Mouse (Mus musculus) hematopoietic stem cell, adult 5-6 weeks (primary cell): ENCODE results near the gene Shroom1. TPM values are rescaled to one million over a fixed set of nuclear protein-coding genes. Genes with fewer than 3 reads are reported as not detected.

ENCODE experiments used
- ATAC-seq, 2 experiments: fragments of 125-278 bp in 1 of 2; replicated peaks in 1 of 2; 2 replicates each; pipeline ENCODE4 v1.8.0; 2016 to 2017; ENCODE audit warnings: inconsistent platforms in 2 of 2, mild to moderate bottlenecking in 2 of 2, moderate number of reproducible peaks in 2 of 2, low read depth in 1 of 2, moderate TSS enrichment in 1 of 2; ENCODE audit not compliant: low FRiP score in 2 of 2, poor library complexity in 2 of 2, severe bottlenecking in 2 of 2, insufficient read depth in 1 of 2, low TSS enrichment in 1 of 2
- total RNA-seq: library from RNA; stranded (forward); fragments of 172-1452, 232-1000 nt; gene quantifications from 2 replicates; pipeline ENCODE4 v1.2.3, GENCODE M21; 2017

Gene Shroom1
- total RNA-seq, 1 experiment from 2014 or later: not detected

- 0 out of 4 replicates have a peak, but pooled peaks of 1 of the 2 experiments have one; percentile 3 for ATAC-seq
Measured at GRCm38 (mm10) chr11:53469294-53469967, 12.4 kb downstream of the Shroom1 start.

- ATAC-seq: peak; percentile 85 to 88
Measured at GRCm38 (mm10) chr11:53469968-53470695, 13.1 kb downstream of the Shroom1 start, which contains the start of gene Gm9837. Gene Gm9837 (minus strand): TSS chr11:53470479.

GRCm38 (mm10) chr11:53472709-53473108 lies 15.7 kb downstream of the Shroom1 start:
- no peak for ATAC-seq

- ATAC-seq: no peak
Measured at GRCm38 (mm10) chr11:53475620-53476019, 18.6 kb downstream of the Shroom1 start.

- ATAC-seq: no peak
Measured at GRCm38 (mm10) chr11:53477833-53478232, 20.8 kb downstream of the Shroom1 start.

DNA sequence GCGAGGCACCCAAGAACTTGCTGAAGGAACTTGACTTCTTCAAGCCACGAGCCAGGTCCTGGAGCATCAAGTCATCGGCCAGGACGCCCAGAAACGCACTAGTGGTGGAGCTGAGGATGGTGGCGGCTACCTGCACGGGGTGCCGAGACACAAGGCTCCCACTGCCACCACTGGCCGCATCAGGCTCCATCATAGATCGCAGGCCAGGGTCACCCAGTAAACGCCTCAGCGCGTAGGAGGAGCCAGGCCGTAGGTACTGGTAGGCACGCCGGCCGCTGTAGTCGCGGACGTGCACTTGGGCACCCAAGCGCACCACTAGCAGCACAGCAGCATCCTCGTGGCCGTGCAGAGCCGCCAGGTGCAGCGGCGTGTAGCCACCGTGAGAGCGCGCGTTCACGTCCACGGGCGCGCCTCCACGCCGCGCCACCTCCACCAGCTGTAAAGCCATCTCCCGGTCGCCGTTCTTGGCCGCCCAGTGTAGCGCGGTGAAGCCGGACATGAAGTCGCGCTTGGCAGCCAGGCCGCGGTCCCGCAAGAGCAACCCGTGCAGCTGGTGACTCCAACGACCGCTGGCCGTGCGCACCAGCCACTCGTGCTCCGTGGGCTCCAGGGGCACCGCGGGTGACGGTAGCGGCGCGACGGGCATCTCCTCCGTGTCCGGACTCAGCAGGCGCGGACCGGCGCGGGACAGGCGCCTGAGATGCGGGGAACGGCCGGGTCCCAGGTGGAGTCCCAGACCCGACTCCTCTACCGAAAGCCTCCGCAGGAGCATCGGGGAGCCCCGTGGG lies 21.6 kb downstream of the Shroom1 start:
- no peak for ATAC-seq

DNA sequence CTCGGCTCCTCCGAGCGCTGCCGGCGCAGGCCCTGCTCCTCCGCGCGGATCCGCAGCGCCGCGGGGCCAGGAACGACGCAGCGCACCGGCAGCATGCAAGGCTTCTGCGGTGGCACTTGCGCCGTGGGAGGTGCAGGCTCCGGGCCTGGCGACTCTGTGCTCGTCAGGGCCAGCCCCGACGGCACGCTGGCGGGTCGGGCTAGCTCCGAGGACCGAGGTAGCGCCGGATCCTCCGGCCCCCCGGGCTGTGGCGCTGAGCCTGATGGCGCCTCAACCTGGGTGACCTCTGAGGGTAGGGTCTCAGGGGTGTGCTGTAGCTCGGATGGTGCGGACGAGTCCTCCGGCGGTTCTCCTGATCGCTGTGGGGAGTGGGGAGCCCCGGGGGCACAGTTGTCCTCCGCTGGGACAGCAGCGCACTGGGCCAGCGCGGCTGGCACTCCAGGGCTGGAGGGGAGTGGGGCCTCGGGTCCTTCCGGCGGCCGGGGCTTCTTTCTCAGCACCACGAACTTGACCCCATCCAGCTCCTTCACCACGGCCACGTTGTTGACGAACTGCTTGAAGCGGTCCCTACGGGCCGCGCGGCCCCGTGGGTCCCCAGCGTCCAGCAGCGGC lies 22.3 kb downstream of the Shroom1 start:
- ATAC-seq: no peak

GRCm38 (mm10) chr11:53479783-53480301 lies 22.8 kb downstream of the Shroom1 start, which contains the start of the genes Gm9945 and Sowaha:
Gene Gm9945 (plus strand): TSS chr11:53480166.
Gene Sowaha (minus strand): TSS chr11:53480274.
- ATAC-seq: peak in 1 of 2 experiments; percentile 27; a peak in 2 of 4 replicates

DNA sequence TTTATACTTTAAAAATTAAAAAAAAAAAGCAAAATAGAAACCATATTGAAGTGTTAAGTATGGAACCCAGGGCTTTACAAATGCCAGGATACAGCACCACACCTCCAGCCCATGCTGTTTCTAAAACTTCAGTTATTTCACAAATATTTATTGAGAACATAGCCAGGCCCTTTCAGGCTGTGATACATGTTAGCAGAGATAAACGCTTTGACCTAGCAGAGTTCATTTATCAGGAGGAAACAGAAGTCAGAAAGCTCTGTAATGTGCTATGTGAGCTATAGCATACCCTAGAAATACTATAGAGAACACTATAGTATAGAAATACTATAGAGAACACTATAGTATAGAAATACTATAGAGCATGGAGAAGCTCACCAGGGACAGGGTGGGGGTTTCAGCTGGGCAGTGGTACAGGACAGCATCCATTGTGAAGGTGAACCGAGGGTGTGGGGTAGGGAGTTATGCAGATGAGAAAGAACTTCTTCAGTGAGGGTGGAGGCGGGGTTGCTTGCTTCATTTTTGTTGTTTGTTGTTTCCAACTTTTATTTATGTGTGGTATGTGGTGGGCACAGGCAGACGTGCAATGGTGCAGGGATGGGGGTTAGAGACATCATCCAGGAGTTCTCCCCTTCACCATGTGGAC lies 24.2 kb downstream of the Shroom1 start:
- no peak; a peak in 1 of 4 replicates for ATAC-seq

GRCm38 (mm10) chr11:53483159-53483891 lies 26.3 kb downstream of the Shroom1 start:
- no peak for ATAC-seq

DNA sequence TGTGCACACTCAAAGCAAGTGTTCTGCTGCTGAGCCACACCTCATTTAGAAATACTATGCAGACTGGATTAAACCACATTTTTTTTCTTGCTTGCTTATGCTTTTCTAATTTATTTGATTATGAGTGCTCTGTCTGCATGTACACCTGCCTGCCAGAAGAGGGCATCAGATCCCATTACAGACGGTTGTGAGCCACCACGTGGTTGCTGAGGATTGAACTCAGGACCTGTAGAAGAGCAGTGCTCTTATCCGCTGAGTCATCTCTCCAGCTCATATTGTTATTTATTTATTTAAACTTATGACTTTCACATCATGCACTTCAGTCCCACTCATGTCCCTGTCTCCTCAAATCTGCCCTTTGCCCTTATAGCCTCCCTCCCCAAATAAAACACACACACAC lies 28.7 kb downstream of the Shroom1 start:
- no peak for ATAC-seq

- ATAC-seq: no peak
Measured at GRCm38 (mm10) chr11:53486351-53486750, 29.3 kb downstream of the Shroom1 start.

- peak; percentile 31 to 44; a peak in 2 of 4 replicates for ATAC-seq
Measured at GRCm38 (mm10) chr11:53486822-53487594, 30.0 kb downstream of the Shroom1 start.

DNA sequence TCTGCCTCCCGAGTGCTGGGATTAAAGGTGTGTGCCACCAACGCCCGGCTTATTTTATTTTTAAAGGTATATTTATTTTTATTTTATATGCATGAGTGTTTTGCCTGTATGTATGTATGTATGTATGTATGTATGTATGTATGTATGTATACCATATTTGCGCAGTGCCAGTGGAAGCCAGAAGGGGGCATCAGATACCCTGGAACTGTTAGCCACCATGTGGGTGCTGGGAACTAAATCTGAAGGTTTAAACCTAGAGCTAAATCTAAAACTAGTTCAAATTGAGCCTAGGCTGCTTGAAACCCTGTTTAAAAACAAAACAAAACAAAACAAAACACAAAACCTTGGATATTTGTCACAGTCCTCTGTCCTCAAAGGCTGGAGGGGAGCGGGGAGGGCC lies 32.0 kb downstream of the Shroom1 start:
- no peak for ATAC-seq

DNA sequence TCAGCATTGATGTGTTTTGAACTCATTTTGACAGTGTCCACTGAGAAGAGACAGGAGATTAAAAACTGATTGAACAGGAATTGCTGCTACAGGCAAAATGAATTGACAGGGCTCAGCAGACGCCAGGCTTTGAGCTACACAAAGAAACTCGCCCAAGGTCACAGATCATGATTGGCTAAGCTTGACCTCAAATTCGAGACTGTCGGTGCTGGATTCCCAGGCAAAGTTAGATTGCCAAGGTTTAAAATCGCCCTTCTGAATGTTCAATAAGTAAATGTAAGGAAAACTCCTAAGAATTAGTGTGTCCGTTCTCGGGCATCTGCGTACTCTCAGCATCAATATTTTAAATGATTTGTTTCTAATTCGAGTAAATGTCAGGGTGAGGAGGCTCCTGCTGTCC lies 32.4 kb downstream of the Shroom1 start:
- no peak for ATAC-seq
